Mouse (Mus musculus): ENCODE data around the gene Slc25a5. TPM values are rescaled to one million over a fixed set of nuclear protein-coding genes. Genes with fewer than 3 reads are reported as not detected.

Slc25a5 gene
- total RNA-seq, 2 experiments from 2014 or later, result 865 to 1,044 TPM

GRCm38 (mm10) chrX:36799131-36799879, 3.9 kb downstream of the Slc25a5 start:
- ATAC-seq (replicated peaks; ENCODE audit: poor library complexity, severe bottlenecking), result no peak

- peak; percentile 48 for ATAC-seq (replicated peaks; ENCODE audit: poor library complexity, severe bottlenecking)
These were observed 7.7 kb downstream of the Slc25a5 start for GRCm38 (mm10) chrX:36803189-36803588.

- peak; percentile 25; the same call in 1 of the 2 replicates for ATAC-seq (replicated peaks; ENCODE audit: poor library complexity, severe bottlenecking)
These were observed 8.7 kb downstream of the Slc25a5 start for GRCm38 (mm10) chrX:36804196-36804595.

GRCm38 (mm10) chrX:36805466-36806235, 10.2 kb downstream of the Slc25a5 start:
- no peak for ATAC-seq (replicated peaks; ENCODE audit: poor library complexity, severe bottlenecking)

GRCm38 (mm10) chrX:36807360-36808317, 12.2 kb downstream of the Slc25a5 start:
- peak; percentile 92 for ATAC-seq (replicated peaks; ENCODE audit: poor library complexity, severe bottlenecking)

- no peak for ATAC-seq (replicated peaks; ENCODE audit: poor library complexity, severe bottlenecking)
These were observed 12.8 kb downstream of the Slc25a5 start for GRCm38 (mm10) chrX:36808318-36808683.

- ATAC-seq (replicated peaks; ENCODE audit: poor library complexity, severe bottlenecking), result no peak
These were observed 15.9 kb downstream of the Slc25a5 start for GRCm38 (mm10) chrX:36811377-36811776.

- ATAC-seq (replicated peaks; ENCODE audit: poor library complexity, severe bottlenecking), result no peak
These were observed 18.8 kb downstream of the Slc25a5 start for GRCm38 (mm10) chrX:36814161-36814836.

- ATAC-seq (replicated peaks; ENCODE audit: poor library complexity, severe bottlenecking), result no peak
These were observed 19.6 kb downstream of the Slc25a5 start for GRCm38 (mm10) chrX:36815022-36815421.

GRCm38 (mm10) chrX:36815439-36815838, 20.0 kb downstream of the Slc25a5 start:
- peak; percentile 81 for ATAC-seq (replicated peaks; ENCODE audit: poor library complexity, severe bottlenecking)

- ATAC-seq (replicated peaks; ENCODE audit: poor library complexity, severe bottlenecking), result no peak
These were observed 21.0 kb downstream of the Slc25a5 start for GRCm38 (mm10) chrX:36816368-36816899.

GRCm38 (mm10) chrX:36816953-36817441, 21.5 kb downstream of the Slc25a5 start:
- ATAC-seq (replicated peaks; ENCODE audit: poor library complexity, severe bottlenecking), result 0 out of 2 replicates have a peak, but pooled peaks have one; percentile 12

GRCm38 (mm10) chrX:36819575-36819974, 24.1 kb downstream of the Slc25a5 start:
- no peak for ATAC-seq (replicated peaks; ENCODE audit: poor library complexity, severe bottlenecking)

GRCm38 (mm10) chrX:36820201-36820600, 24.8 kb downstream of the Slc25a5 start:
- peak; percentile 72 for ATAC-seq (replicated peaks; ENCODE audit: poor library complexity, severe bottlenecking)

- no peak for ATAC-seq (replicated peaks; ENCODE audit: poor library complexity, severe bottlenecking)
These were observed 28.7 kb downstream of the Slc25a5 start for GRCm38 (mm10) chrX:36823932-36824711.

- no peak for ATAC-seq (replicated peaks; ENCODE audit: poor library complexity, severe bottlenecking)
These were observed 29.6 kb downstream of the Slc25a5 start for GRCm38 (mm10) chrX:36825032-36825431.

GRCm38 (mm10) chrX:36826873-36827272, 31.4 kb downstream of the Slc25a5 start:
- no peak for ATAC-seq (replicated peaks; ENCODE audit: poor library complexity, severe bottlenecking)

- no peak for ATAC-seq (replicated peaks; ENCODE audit: poor library complexity, severe bottlenecking)
These were observed 34.8 kb downstream of the Slc25a5 start for GRCm38 (mm10) chrX:36830271-36830670.

GRCm38 (mm10) chrX:36831632-36832031, 36.2 kb downstream of the Slc25a5 start:
- no peak for ATAC-seq (replicated peaks; ENCODE audit: poor library complexity, severe bottlenecking)
